Mouse (Mus musculus) midbrain, embryonic 13.5 days (tissue): ENCODE measurements at regions not wholly inside any gene's neighbourhood (a gene's known extent, or its start where the extent isn't known, plus 50 kb on each side); places are given as distances from the start of the nearest gene placed in this dataset.

ENCODE experiments used
- ATAC-seq: fragments of 200-750 bp; cut with Nextera tagmentation; 2 replicates; pipeline ENCODE4 v1.8.0; 2017; ENCODE audit warnings: mild to moderate bottlenecking, moderate TSS enrichment, moderate library complexity
- H3K27ac ChIP-seq: fragments of 300-500 bp; sonication (generic); 2 replicates; pipeline ENCODE4 v1.5.1; 2015; ENCODE audit warnings: inconsistent platforms, mild to moderate bottlenecking, moderate library complexity
- H3K27me3 ChIP-seq: fragments of 300-500 bp; sonication (generic); 2 replicates; pipeline ENCODE4 v1.6.1; 2015; ENCODE audit warnings: mild to moderate bottlenecking, inconsistent platforms
- H3K36me3 ChIP-seq: fragments of 300-500 bp; sonication (generic); 2 replicates; pipeline ENCODE4 v1.6.1; 2015; ENCODE audit warnings: mild to moderate bottlenecking, inconsistent platforms
- H3K4me1 ChIP-seq: fragments of 300-500 bp; sonication (generic); replicated peaks from 2 replicates; pipeline ENCODE4 v1.6.1; 2015; ENCODE audit warnings: inconsistent platforms
- H3K4me2 ChIP-seq: fragments of 300-500 bp; sonication (generic); replicated peaks from 2 replicates; pipeline ENCODE4 v1.6.1; 2015; ENCODE audit warnings: moderate library complexity, mild to moderate bottlenecking, inconsistent platforms
- H3K4me3 ChIP-seq: fragments of 300-500 bp; sonication (generic); replicated peaks from 2 replicates; pipeline ENCODE4 v1.5.1; 2015; ENCODE audit warnings: mild to moderate bottlenecking, inconsistent platforms
- H3K9ac ChIP-seq: fragments of 300-500 bp; sonication (generic); replicated peaks from 2 replicates; pipeline ENCODE4 v1.6.1; 2015; ENCODE audit warnings: mild to moderate bottlenecking, inconsistent platforms
- H3K9me3 ChIP-seq: fragments of 300-500 bp; sonication (generic); 2 replicates; pipeline ENCODE4 v1.6.1; 2016; ENCODE audit warnings: mild to moderate bottlenecking, inconsistent platforms
- WGBS: fragments of 180-500 bp; shearing (Covaris S2); methylation state at CpG from one replicate; pipeline ENCODE4 v1.1.7; 2015; 5-methylcytosine and 5-hydroxymethylcytosine counted together

DNA sequence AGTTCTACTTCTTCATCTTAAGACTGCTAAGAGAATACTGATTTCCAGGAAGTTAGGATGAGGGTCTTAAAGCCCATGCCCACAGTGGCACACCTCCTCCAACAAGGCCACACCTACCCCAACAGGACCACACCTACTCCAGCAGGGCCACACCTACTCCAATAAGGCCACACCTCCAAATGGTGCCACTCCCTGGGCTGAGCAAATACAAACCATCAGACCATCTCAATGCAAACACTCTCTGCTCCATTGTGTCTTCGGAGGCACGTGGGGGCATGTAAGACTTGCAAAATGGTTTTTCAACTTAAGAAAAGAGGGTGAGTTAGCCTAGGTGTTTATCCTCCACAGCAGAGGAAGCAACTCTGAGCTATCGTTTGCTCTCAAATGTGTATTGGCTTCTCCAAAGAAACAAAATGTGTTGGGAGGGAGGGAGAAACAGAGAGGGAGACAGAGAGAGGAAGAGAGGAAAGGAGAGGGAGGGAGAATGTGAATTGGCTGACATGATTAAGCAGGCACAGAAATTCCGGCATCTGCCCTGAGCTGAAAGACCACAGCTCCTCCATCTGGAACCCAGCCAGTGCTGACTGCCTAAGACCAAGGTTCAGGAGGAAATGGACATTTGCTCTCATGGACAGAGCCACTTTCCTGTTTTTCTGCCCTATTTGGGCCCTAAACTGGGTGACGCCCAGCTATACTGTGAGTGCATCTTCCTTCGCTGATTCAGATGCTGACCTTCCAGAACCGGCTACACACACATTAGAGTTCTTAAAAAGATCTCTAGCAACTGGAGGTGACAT lies 356.2 kb downstream of the Ice1 start:
- Histone ChIP-seq H3K4me1 (peaks cover 20% of the 10 kb centered on the region), H3K27me3 (no peaks in the 10 kb centered on the region), H3K36me3 (no peaks in the 10 kb centered on the region), H3K4me3 (no peak overlapping the region), H3K4me2 (no peak overlapping the region), H3K9me3 (no peaks in the 10 kb centered on the region), H3K9ac (no peak overlapping the region), H3K27ac (no peak overlapping the region)
- 79% methylated on average over 7 of the region's 7 CpGs for WGBS
- ATAC-seq, result no peak

DNA sequence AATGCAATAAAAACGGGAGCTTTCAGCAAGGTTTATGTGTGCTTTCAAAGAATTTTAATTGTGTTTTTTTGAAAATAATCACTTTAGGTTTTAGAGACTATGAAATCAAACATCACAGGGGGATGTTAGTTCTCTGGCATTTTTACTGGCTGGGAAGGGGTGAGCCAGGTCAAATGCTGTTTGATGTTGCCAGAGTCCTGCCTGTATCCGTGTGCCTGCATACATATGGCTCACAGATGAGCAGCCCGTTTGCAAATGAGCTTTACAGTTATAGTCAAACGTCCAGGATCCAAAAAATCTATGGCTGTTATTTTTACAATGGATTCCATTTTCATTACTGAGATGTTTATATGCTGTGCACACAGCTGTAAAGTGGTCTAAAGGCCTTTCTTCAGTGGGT lies 354.7 kb downstream of the Ice1 start:
- WGBS, result 37% methylated on average over 4 of the region's 4 CpGs
- Histone ChIP-seq H3K36me3 (no peaks in the 10 kb centered on the region), H3K27ac (peak overlapping the region; percentile 30; the same call in 1 of the 2 replicates), H3K9me3 (no peaks in the 10 kb centered on the region), H3K27me3 (no peaks in the 10 kb centered on the region), H3K4me1 (peaks cover 20% of the 10 kb centered on the region), H3K4me3 (no peak overlapping the region), H3K9ac (no peak overlapping the region), H3K4me2 (no peak overlapping the region)
- ATAC-seq, result no peak

DNA sequence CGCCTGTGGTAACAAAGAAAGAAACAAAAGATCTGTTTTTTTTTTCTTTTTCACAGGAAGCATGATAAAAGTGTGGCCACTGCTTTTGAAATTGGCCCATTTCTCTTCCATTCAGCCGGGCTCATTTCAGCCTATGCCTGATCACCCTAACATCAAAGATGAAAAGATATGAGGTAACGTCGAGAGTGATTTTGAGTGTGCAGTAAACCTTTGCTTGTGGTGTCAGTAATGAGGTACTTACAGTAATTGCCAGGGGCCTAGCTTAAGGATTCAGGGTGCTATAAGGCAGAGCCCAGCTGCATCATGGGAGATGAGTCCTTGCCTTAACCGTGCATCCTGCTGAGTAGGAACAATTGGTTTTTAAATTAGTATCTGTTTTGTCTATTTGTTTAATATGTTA lies 354.2 kb downstream of the Ice1 start:
- H3K4me3 ChIP-seq, result no peak overlapping the region
- no peak overlapping the region for H3K9ac ChIP-seq
- no peaks in the 10 kb centered on the region for H3K9me3 ChIP-seq
- H3K27ac ChIP-seq, result peak overlapping the region; percentile 30; the same call in 1 of the 2 replicates
- no peaks in the 10 kb centered on the region for H3K36me3 ChIP-seq
- no peak overlapping the region for H3K4me2 ChIP-seq
- H3K4me1 ChIP-seq, result peaks cover 18% of the 10 kb centered on the region
- H3K27me3 ChIP-seq, result no peaks in the 10 kb centered on the region
- 35% methylated on average over 5 of the region's 5 CpGs for WGBS
- peak; percentile 71; the same call in 1 of the 2 replicates for ATAC-seq

DNA sequence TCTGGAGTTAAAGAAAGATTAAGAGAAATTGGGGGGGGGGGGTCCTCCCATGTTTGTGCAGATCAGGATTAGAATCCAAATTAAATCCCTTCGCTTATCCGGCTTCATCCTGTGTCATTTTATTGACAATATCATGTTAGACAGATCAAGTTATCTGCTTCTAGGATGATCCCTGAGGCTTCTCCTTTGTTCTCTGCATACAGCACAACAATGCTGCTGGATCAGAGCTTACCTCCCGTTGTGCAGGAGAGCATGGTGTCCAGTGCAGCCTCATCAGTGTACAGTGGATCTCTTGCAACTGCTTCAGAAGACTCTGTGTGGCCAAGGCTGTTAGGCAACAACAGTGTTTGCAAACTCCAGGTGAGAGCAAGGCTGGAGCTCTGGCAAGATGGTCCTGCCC lies 344.7 kb downstream of the Ice1 start:
- 0 out of 2 replicates have a peak, but pooled peaks cover 2% of the 10 kb centered on the region for H3K27me3 ChIP-seq
- ATAC-seq, result peak; percentile 80
- H3K4me2 ChIP-seq, result no peak overlapping the region
- no peak overlapping the region for H3K27ac ChIP-seq
- 24% methylated on average over 3 of the region's 3 CpGs for WGBS
- H3K36me3 ChIP-seq, result no peaks in the 10 kb centered on the region
- H3K9ac ChIP-seq, result no peak overlapping the region
- H3K9me3 ChIP-seq, result 0 out of 2 replicates have a peak, but pooled peaks cover 3% of the 10 kb centered on the region
- H3K4me1 ChIP-seq, result peaks cover 7% of the 10 kb centered on the region
- H3K4me3 ChIP-seq, result no peak overlapping the region

DNA sequence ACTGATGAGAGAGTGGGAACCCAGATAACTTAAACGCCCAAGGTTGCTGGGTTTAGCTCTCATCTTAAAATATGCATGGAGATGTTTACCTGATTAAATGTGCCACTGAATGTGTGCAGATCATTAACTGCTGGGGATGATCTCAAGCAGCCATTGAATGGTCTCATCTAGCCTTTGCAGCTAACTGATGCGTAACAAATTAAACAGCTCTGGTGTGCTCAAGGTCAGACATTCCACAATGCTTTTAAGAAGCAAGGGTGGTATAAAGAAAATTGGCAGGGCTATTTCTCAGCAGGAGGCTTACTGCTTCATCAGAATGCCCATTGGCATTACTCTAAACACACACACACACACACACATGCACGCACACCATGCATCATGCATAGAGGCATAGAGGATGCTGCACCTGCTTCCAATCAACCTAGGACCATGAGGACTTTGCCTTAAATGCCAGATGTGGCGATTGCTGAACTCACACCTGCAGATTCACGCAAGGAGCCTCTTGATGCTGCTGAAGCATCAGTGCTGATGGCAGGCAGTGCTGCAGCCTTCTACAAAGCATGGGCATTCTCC lies 333.4 kb downstream of the Ice1 start:
- H3K27me3 ChIP-seq, result no peaks in the 10 kb centered on the region
- ATAC-seq, result no peak
- peaks cover 5% of the 10 kb centered on the region; the same call in 1 of the 2 replicates for H3K4me1 ChIP-seq
- 63% methylated on average over 5 of the region's 5 CpGs for WGBS
- no peaks in the 10 kb centered on the region for H3K9me3 ChIP-seq
- no peak overlapping the region for H3K27ac ChIP-seq
- H3K4me3 ChIP-seq, result no peak overlapping the region
- no peak overlapping the region for H3K9ac ChIP-seq
- no peak overlapping the region for H3K4me2 ChIP-seq
- no peaks in the 10 kb centered on the region for H3K36me3 ChIP-seq

DNA sequence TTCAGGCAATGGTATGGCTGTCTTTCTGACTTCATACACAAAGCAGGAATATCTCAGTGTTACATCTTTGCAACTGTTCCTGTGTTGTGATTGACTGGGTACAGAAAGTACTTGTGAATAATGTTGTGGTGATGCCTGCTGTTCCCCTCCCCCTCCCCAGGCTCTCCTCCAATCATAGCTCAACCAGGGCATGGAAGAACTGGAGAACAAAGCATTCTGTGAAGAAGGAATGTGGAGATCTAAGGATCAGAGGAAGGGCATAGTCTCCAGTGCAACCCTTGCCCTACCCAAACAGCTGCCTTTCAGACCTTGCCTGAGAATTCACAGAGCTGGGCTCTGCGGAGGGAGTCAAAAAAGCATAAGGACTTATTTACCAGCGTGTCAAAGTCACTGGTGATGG lies 326.9 kb downstream of the Ice1 start:
- no peak overlapping the region for H3K4me2 ChIP-seq
- H3K4me3 ChIP-seq, result no peak overlapping the region
- 0 out of 2 replicates have a peak, but pooled peaks have one; percentile 58 for ATAC-seq
- H3K36me3 ChIP-seq, result no peaks in the 10 kb centered on the region
- no peak overlapping the region for H3K27ac ChIP-seq
- no peaks in the 10 kb centered on the region for H3K27me3 ChIP-seq
- H3K4me1 ChIP-seq, result peaks cover 17% of the 10 kb centered on the region
- 16% methylated on average over 2 of the region's 2 CpGs for WGBS
- no peak overlapping the region for H3K9ac ChIP-seq
- H3K9me3 ChIP-seq, result no peaks in the 10 kb centered on the region

DNA sequence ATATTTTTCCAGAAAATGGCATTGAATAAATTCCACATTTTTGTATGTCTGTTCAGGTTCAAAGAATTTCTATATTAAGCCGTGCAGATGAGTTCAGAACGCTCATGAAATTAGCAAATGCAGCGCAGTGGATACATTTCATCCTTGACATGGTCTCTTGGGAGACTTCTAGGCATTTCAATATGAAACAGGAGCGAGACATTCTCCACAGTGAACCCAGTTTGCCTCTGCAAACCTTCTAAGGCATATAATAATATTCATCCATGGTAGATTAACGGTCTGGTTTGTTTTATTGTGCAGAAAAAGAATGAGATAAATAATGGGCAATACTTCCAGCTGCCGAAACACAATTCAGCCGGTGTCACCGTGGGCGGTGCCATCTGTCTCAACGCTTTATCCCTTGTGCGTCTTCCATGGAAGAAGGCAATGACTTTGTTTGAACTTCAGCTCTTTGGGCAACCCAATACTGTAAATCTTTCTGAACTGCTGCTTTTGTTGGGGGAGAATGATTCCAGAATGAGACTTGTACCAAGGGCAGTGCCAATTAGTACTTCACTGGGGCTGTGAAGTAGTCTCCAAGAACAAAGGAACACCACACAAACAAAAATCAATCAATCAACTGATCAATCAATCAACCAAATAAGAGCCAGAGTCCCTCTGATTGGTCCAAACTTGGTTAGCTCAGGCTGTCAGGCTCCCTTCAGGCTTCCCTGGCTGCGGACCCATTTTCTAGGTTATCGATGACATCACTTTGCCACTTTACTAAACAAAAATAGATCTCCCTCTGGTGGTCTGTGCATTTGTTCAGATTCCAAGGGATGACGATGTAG lies 326.0 kb downstream of the Ice1 start:
- H3K9ac ChIP-seq, result no peak overlapping the region
- H3K27me3 ChIP-seq, result no peaks in the 10 kb centered on the region
- H3K36me3 ChIP-seq, result no peaks in the 10 kb centered on the region
- no peak overlapping the region for H3K4me3 ChIP-seq
- no peak overlapping the region for H3K27ac ChIP-seq
- H3K9me3 ChIP-seq, result no peaks in the 10 kb centered on the region
- no peak overlapping the region for H3K4me2 ChIP-seq
- H3K4me1 ChIP-seq, result peaks cover 17% of the 10 kb centered on the region
- WGBS, result 56% methylated on average over 14 of the region's 14 CpGs
- no peak for ATAC-seq

DNA sequence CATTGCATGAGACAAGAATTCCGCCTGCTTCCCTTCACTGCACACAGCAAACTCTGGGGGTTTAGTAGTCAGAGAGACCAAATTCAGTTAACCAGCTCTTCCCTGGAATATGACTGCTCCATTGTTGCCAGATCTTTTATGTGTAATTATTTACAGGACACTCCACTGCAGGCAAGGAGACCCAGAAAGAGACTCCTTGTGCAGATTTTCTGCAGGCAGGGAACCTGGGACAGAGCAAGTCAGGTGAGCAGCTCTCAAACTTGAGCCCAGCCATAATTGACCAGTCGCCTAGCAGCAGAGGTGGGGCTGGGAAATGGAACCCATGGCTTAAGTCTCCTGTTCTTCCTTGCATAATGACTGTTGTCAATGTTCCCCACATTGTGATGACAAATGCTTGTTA lies 324.2 kb downstream of the Ice1 start:
- Histone ChIP-seq H3K4me2 (no peak overlapping the region), H3K27ac (no peak overlapping the region), H3K9ac (no peak overlapping the region), H3K4me3 (no peak overlapping the region), H3K27me3 (no peaks in the 10 kb centered on the region), H3K9me3 (no peaks in the 10 kb centered on the region), H3K4me1 (peaks cover 17% of the 10 kb centered on the region), H3K36me3 (no peaks in the 10 kb centered on the region)
- WGBS, result 69% methylated on average over 2 of the region's 2 CpGs
- ATAC-seq, result no peak

DNA sequence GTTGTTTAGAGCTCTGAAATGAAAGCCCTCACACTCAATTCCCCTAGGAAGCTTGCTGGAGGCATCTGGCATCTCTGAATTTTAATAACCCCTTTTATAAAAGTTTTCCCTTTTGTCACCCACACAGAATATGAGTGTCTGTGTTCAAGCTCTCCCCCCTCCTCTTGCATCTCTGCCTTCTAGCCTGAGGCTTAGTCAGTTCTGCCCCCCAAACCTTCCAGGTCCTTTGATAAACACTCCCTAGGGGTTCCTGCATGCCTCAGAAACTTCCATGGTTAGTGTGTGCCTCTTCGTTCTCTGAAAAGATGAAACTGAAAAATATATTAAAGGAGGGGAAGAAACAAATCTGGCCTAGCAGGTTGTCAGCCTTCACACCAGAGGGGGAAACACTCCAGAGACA lies 313.9 kb downstream of the Ice1 start:
- peak; percentile 73 for ATAC-seq
- 44% methylated on average over 1 of the region's 1 CpGs for WGBS
- H3K27me3 ChIP-seq, result no peaks in the 10 kb centered on the region

DNA sequence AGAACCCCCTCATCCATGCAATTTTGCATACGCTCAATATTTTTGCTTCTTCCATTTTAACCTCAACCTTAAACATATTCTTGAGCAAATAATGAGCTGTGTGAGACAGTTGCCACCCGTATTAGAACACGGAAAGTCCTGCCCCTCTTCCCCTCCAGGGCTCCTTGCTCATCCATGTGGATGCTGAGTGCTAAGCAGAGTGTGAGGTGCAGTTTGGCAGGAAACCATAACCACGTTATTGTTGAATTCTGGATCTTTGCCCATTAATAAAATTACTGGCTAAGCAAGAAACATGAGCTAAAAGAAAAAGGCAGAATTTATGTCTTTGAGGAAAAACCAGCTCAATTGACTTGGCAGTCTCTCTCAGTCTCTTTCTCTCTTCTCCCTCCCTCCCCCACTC lies 301.4 kb downstream of the Ice1 start:
- no peaks in the 10 kb centered on the region for H3K36me3 ChIP-seq
- no peaks in the 10 kb centered on the region for H3K9me3 ChIP-seq
- WGBS, result 70% methylated on average over 4 of the region's 4 CpGs
- no peak overlapping the region for H3K9ac ChIP-seq
- H3K27me3 ChIP-seq, result no peaks in the 10 kb centered on the region
- H3K4me1 ChIP-seq, result peaks cover 12% of the 10 kb centered on the region
- no peak for ATAC-seq
- no peak overlapping the region for H3K4me3 ChIP-seq
- H3K4me2 ChIP-seq, result no peak overlapping the region
- H3K27ac ChIP-seq, result no peak overlapping the region

More for the DNA sequence above, 313.9 kb downstream of the Ice1 start:
- Histone ChIP-seq H3K4me2 (no peak overlapping the region), H3K4me1 (peaks cover 10% of the 10 kb centered on the region), H3K27ac (0 out of 2 replicates have a peak overlapping the region, but pooled peaks have one; percentile 10), H3K4me3 (no peak overlapping the region), H3K9me3 (no peaks in the 10 kb centered on the region), H3K36me3 (no peaks in the 10 kb centered on the region), H3K9ac (no peak overlapping the region)

DNA sequence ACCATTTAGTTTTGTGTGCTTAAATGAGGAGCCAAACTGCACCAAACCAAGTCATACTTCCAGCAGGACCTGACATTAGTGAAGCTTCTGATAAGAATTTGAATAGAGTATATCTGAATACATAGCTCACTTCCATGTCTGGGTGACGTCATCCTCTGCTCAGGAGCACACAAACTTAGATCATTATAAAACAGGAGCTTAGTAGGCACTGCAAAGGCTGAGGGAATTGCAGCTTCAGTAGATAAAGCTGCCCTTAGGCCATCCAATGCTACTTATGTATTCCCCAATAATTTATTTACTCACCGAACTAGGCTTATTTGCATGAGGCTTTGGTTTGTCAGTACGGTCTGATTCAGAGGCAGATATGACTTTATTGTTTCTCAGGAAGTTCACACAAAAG lies 297.0 kb downstream of the Ice1 start:
- 0 out of 2 replicates have a peak, but pooled peaks have one; percentile 53 for ATAC-seq
- Histone ChIP-seq H3K9ac (no peak overlapping the region), H3K4me2 (no peak overlapping the region), H3K36me3 (no peaks in the 10 kb centered on the region), H3K4me3 (no peak overlapping the region), H3K9me3 (no peaks in the 10 kb centered on the region), H3K27me3 (no peaks in the 10 kb centered on the region), H3K4me1 (peaks cover 26% of the 10 kb centered on the region), H3K27ac (no peak overlapping the region)
- WGBS, result 40% methylated on average over 3 of the region's 3 CpGs

DNA sequence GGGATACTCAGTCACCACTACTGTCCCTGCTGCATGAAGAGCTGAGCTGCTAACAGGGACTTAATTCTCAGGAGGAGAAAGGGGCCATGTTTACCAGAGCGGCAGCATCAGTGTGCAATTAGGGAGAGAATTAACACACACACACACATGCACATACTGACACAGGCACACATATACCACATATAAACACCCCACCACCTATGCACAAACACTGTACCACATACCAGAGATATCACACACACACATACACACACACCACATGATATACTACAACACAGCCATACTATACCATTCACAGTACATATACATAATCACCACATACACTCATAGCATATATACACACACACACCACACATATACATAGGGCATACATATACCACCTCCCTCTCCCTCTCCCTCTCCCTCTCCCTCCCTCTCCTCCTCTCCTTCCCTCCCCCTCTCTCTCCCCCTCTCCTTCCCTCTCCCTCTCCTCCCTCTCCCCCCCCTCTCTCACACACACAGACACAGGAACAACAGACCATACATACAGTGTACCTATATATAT lies 294.2 kb downstream of the Ice1 start:
- H3K27ac ChIP-seq, result no peak overlapping the region
- H3K9ac ChIP-seq, result no peak overlapping the region
- no peaks in the 10 kb centered on the region for H3K36me3 ChIP-seq
- 0 out of 2 replicates have a peak, but pooled peaks have one; percentile 19 for ATAC-seq
- no peak overlapping the region for H3K4me3 ChIP-seq
- H3K27me3 ChIP-seq, result no peaks in the 10 kb centered on the region
- H3K9me3 ChIP-seq, result no peaks in the 10 kb centered on the region
- 78% methylated on average over 1 of the region's 1 CpGs for WGBS
- H3K4me2 ChIP-seq, result no peak overlapping the region
- peaks cover 26% of the 10 kb centered on the region for H3K4me1 ChIP-seq
